Mouse (Mus musculus) hindbrain, embryonic 16.5 days (tissue): ENCODE results near the gene D130052B06Rik. TPM values are rescaled to one million over a fixed set of nuclear protein-coding genes. Genes with fewer than 3 reads are reported as not detected.

Experiments
- ATAC-seq: fragments of 200-750 bp; cut with Nextera tagmentation; 2 replicates; pipeline ENCODE4 v1.8.0; 2017; ENCODE audit warnings: moderate TSS enrichment, moderate library complexity
- H3K27ac ChIP-seq: fragments of 300-500 bp; sonication (generic); 2 replicates; pipeline ENCODE4 v1.5.1; 2014; ENCODE audit warnings: low read depth, mild to moderate bottlenecking, control low read depth, low read length, moderate library complexity
- H3K27me3 ChIP-seq: fragments of 300-500 bp; sonication (generic); replicated peaks from 2 replicates; pipeline ENCODE4 v1.6.1; 2014; ENCODE audit warnings: low read length; ENCODE audit not compliant: control insufficient read depth, insufficient read depth
- H3K36me3 ChIP-seq: fragments of 300-500 bp; sonication (generic); 2 replicates; pipeline ENCODE4 v1.6.1; 2014; ENCODE audit warnings: mild to moderate bottlenecking, low read length, moderate library complexity, mixed read lengths; ENCODE audit not compliant: control insufficient read depth, insufficient read depth
- H3K4me1 ChIP-seq: fragments of 300-500 bp; sonication (generic); 2 replicates; pipeline ENCODE4 v1.6.1; 2014; ENCODE audit warnings: low read depth, low read length; ENCODE audit not compliant: control insufficient read depth, insufficient read depth
- H3K4me2 ChIP-seq: fragments of 300-500 bp; sonication (generic); 2 replicates; pipeline ENCODE4 v1.6.1; 2014; ENCODE audit warnings: mild to moderate bottlenecking, low read length, control low read depth, moderate library complexity
- H3K4me3 ChIP-seq: fragments of 300-500 bp; sonication (generic); 2 replicates; pipeline ENCODE4 v1.5.1; 2014; ENCODE audit warnings: mild to moderate bottlenecking, low read length, control low read depth, moderate library complexity
- H3K9ac ChIP-seq: fragments of 300-500 bp; sonication (generic); 2 replicates; pipeline ENCODE4 v1.6.1; 2014; ENCODE audit warnings: low read depth, mild to moderate bottlenecking, control low read depth, low read length, moderate library complexity
- H3K9me3 ChIP-seq: fragments of 300-500 bp; sonication (generic); 2 replicates; pipeline ENCODE4 v1.6.1; 2014; ENCODE audit warnings: mild to moderate bottlenecking, low read length, moderate library complexity; ENCODE audit not compliant: control insufficient read depth
- WGBS: fragments of 180-500 bp; shearing (Covaris S2); extraction: QIAGEN DNeasy Blood & Tissue Kit; methylation state at CpG from one replicate; pipeline ENCODE4 v1.1.7; 2014; 5-methylcytosine and 5-hydroxymethylcytosine counted together
- polyA plus RNA-seq: library from polyadenylated mRNA; unstranded; fragments of >200 nt; fragmentation: Nextera tagmentation; extraction: Ambion mirVana; gene quantifications from 2 replicates; pipeline ENCODE4 v1.2.1, GENCODE M21; 2015

Gene D130052B06Rik
- polyA plus RNA-seq, 1 experiment from 2014 or later = not detected

- Histone ChIP-seq H3K4me2 (no peak overlapping the region), H3K9ac (no peak overlapping the region), H3K27ac (no peak overlapping the region), H3K9me3 (no peaks in the 10 kb centered on the region), H3K27me3 (no peaks in the 10 kb centered on the region), H3K4me1 (no peaks in the 10 kb centered on the region), H3K36me3 (no peaks in the 10 kb centered on the region), H3K4me3 (no peak overlapping the region)
- WGBS = 84% methylated on average over 3 of the region's 3 CpGs
- no peak for ATAC-seq
Observed at GRCm38 (mm10) chr11:33590771-33591170, 8.3 kb upstream of the D130052B06Rik start.

GRCm38 (mm10) chr11:33592826-33593225 lies 6.3 kb upstream of the D130052B06Rik start:
- Histone ChIP-seq H3K9me3 (no peaks in the 10 kb centered on the region), H3K4me3 (no peak overlapping the region), H3K4me1 (no peaks in the 10 kb centered on the region), H3K27me3 (no peaks in the 10 kb centered on the region), H3K4me2 (no peak overlapping the region), H3K27ac (no peak overlapping the region), H3K36me3 (no peaks in the 10 kb centered on the region), H3K9ac (no peak overlapping the region)
- 83% methylated on average over 4 of the region's 4 CpGs for WGBS
- no peak for ATAC-seq

GRCm38 (mm10) chr11:33596655-33597054 lies 2.4 kb upstream of the D130052B06Rik start:
- Histone ChIP-seq H3K4me1 (no peaks in the 10 kb centered on the region), H3K27ac (no peak overlapping the region), H3K4me2 (no peak overlapping the region), H3K9me3 (no peaks in the 10 kb centered on the region), H3K27me3 (no peaks in the 10 kb centered on the region), H3K36me3 (no peaks in the 10 kb centered on the region), H3K4me3 (no peak overlapping the region), H3K9ac (no peak overlapping the region)
- no peak for ATAC-seq
- 80% methylated on average over 4 of the region's 4 CpGs for WGBS

- H3K9me3 ChIP-seq = no peaks in the 10 kb centered on the region
- H3K4me2 ChIP-seq = no peak overlapping the region
- no peak for ATAC-seq
- H3K36me3 ChIP-seq = no peaks in the 10 kb centered on the region
- no peaks in the 10 kb centered on the region for H3K4me1 ChIP-seq
- H3K9ac ChIP-seq = no peak overlapping the region
- H3K27ac ChIP-seq = no peak overlapping the region
- 72% methylated on average over 2 of the region's 2 CpGs for WGBS
- H3K4me3 ChIP-seq = no peak overlapping the region
- no peaks in the 10 kb centered on the region for H3K27me3 ChIP-seq
Observed at GRCm38 (mm10) chr11:33603174-33603573, 4.1 kb downstream of the D130052B06Rik start.

- Histone ChIP-seq H3K4me1 (no peaks in the 10 kb centered on the region), H3K4me2 (no peak overlapping the region), H3K4me3 (no peak overlapping the region), H3K27me3 (no peaks in the 10 kb centered on the region), H3K36me3 (no peaks in the 10 kb centered on the region), H3K27ac (no peak overlapping the region), H3K9ac (no peak overlapping the region), H3K9me3 (no peaks in the 10 kb centered on the region)
- ATAC-seq = no peak
- 54% methylated on average over 3 of the region's 3 CpGs for WGBS
Observed at GRCm38 (mm10) chr11:33607784-33608183, 8.7 kb downstream of the D130052B06Rik start.

- Histone ChIP-seq H3K4me1 (no peaks in the 10 kb centered on the region), H3K36me3 (no peaks in the 10 kb centered on the region), H3K4me2 (no peak overlapping the region), H3K9ac (no peak overlapping the region), H3K4me3 (no peak overlapping the region), H3K9me3 (no peaks in the 10 kb centered on the region), H3K27ac (no peak overlapping the region), H3K27me3 (no peaks in the 10 kb centered on the region)
- 7% methylated on average over 15 of the region's 15 CpGs for WGBS
- ATAC-seq = peak; percentile 80
Observed at GRCm38 (mm10) chr11:33614218-33614617, 15.1 kb downstream of the D130052B06Rik start.

- Histone ChIP-seq H3K9ac (no peak overlapping the region), H3K36me3 (no peaks in the 10 kb centered on the region), H3K27ac (no peak overlapping the region), H3K4me3 (no peak overlapping the region), H3K9me3 (no peaks in the 10 kb centered on the region), H3K4me2 (no peak overlapping the region), H3K4me1 (no peaks in the 10 kb centered on the region), H3K27me3 (no peaks in the 10 kb centered on the region)
- ATAC-seq = no peak
- 88% methylated on average over 4 of the region's 4 CpGs for WGBS
Observed at GRCm38 (mm10) chr11:33627136-33627742, 28.1 kb downstream of the D130052B06Rik start.

- Histone ChIP-seq H3K9me3 (no peaks in the 10 kb centered on the region), H3K4me1 (no peaks in the 10 kb centered on the region), H3K4me3 (no peak overlapping the region), H3K27me3 (no peaks in the 10 kb centered on the region), H3K9ac (no peak overlapping the region), H3K36me3 (peaks cover 6% of the 10 kb centered on the region; the same call in 1 of the 2 replicates), H3K4me2 (no peak overlapping the region), H3K27ac (no peak overlapping the region)
- 88% methylated on average over 2 of the region's 2 CpGs for WGBS
- ATAC-seq = no peak
Observed at GRCm38 (mm10) chr11:33637107-33637506, 38.0 kb downstream of the D130052B06Rik start.

- Histone ChIP-seq H3K9me3 (no peaks in the 10 kb centered on the region), H3K4me2 (no peak overlapping the region), H3K36me3 (no peaks in the 10 kb centered on the region), H3K4me1 (no peaks in the 10 kb centered on the region), H3K4me3 (no peak overlapping the region), H3K27ac (no peak overlapping the region), H3K27me3 (no peaks in the 10 kb centered on the region), H3K9ac (no peak overlapping the region)
- 75% methylated on average over 2 of the region's 2 CpGs for WGBS
- ATAC-seq = no peak
Observed at GRCm38 (mm10) chr11:33649358-33649757, 50.3 kb downstream of the D130052B06Rik start.

GRCm38 (mm10) chr11:33654485-33654884 lies 55.4 kb downstream of the D130052B06Rik start:
- no peak overlapping the region for H3K9ac ChIP-seq
- no peak overlapping the region for H3K27ac ChIP-seq
- 89% methylated on average over 2 of the region's 2 CpGs for WGBS
- H3K36me3 ChIP-seq = no peaks in the 10 kb centered on the region
- H3K27me3 ChIP-seq = no peaks in the 10 kb centered on the region
- no peak for ATAC-seq
- no peak overlapping the region for H3K4me2 ChIP-seq
- no peaks in the 10 kb centered on the region for H3K9me3 ChIP-seq
- no peak overlapping the region for H3K4me3 ChIP-seq
- H3K4me1 ChIP-seq = no peaks in the 10 kb centered on the region
